Mouse (Mus musculus) spleen, adult 2 months (tissue): ENCODE data around the gene Csdc2.

Experiments
- CTCF ChIP-seq: fragments of 200-500 bp; IDR thresholded peaks from 2 replicates; pipeline ENCODE4 v1.5.1; 2011; ENCODE audit warnings: mild to moderate bottlenecking, inconsistent platforms; ENCODE audit not compliant: insufficient read depth, insufficient read length, insufficient replicate concordance; ENCODE audit errors: extremely low read depth
- POLR2A ChIP-seq: fragments of 200-500 bp; IDR thresholded peaks from 2 replicates; pipeline ENCODE4 v1.6.1; 2011; ENCODE audit warnings: low read depth, low read length, inconsistent platforms

DNA sequence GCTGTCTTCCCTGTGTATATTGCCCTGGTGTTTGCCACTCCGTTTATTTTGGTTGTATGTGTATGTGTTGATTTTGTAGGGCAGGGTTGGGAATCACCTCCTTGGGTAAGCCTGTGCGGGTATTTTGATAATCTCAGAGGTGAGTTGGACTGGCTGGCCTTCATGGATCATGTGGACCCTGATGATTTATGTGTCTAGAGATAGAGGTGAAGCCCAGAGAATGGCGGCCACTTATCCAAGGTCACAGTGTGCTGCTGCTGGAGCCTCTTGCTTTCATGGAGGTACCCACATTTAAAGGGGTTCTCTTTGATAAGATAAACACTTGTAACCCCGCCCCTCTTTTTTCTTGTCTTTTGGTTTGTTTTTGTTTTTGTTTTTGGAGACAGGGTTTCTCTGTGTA, 3.2 kb downstream of the Csdc2 start:
- TF ChIP-seq POLR2A (no peak), CTCF (no peak)
